Mouse (Mus musculus): ENCODE results near the gene Ecsit. TPM values are rescaled to one million over a fixed set of nuclear protein-coding genes. Genes with fewer than 3 reads are reported as not detected.

Gene Ecsit
- polyA plus RNA-seq, 1 experiment from 2014 or later = 40.4 TPM

- Histone ChIP-seq H3K9ac (no peak overlapping the region), H3K4me1 (no peaks in the 10 kb centered on the region), H3K9me3 (no peaks in the 10 kb centered on the region), H3K27me3 (replicated peaks) (no peaks in the 10 kb centered on the region), H3K4me2 (no peak overlapping the region), H3K27ac (no peak overlapping the region), H3K4me3 (replicated peaks) (no peak overlapping the region), H3K36me3 (peaks cover 45% of the 10 kb centered on the region)
- ATAC-seq (ENCODE audit: insufficient read depth, low FRiP score, low read depth) = no peak
- 93% methylated on average over 3 of the region's 3 CpGs for WGBS
Observed at GRCm38 (mm10) chr9:22064341-22064740, 20.9 kb downstream of the Ecsit start.

- no peaks in the 10 kb centered on the region for H3K9me3 ChIP-seq
- no peak overlapping the region for H3K4me3 ChIP-seq (replicated peaks)
- WGBS = 85% methylated on average over 2 of the region's 2 CpGs
- no peak overlapping the region for H3K9ac ChIP-seq
- no peak overlapping the region for H3K27ac ChIP-seq
- H3K4me2 ChIP-seq = no peak overlapping the region
- H3K27me3 ChIP-seq (replicated peaks) = no peaks in the 10 kb centered on the region
- no peak for ATAC-seq (ENCODE audit: insufficient read depth, low FRiP score, low read depth)
- H3K36me3 ChIP-seq = peaks cover 55% of the 10 kb centered on the region
- no peaks in the 10 kb centered on the region for H3K4me1 ChIP-seq
Observed at GRCm38 (mm10) chr9:22061339-22061738, 23.9 kb downstream of the Ecsit start.

GRCm38 (mm10) chr9:22058011-22058424, 27.2 kb downstream of the Ecsit start:
- Histone ChIP-seq H3K4me3 (replicated peaks) (no peak overlapping the region), H3K36me3 (peaks cover 34% of the 10 kb centered on the region), H3K4me1 (peaks cover 4% of the 10 kb centered on the region), H3K27me3 (replicated peaks) (peaks cover 12% of the 10 kb centered on the region), H3K27ac (no peak overlapping the region), H3K4me2 (no peak overlapping the region), H3K9me3 (no peaks in the 10 kb centered on the region), H3K9ac (no peak overlapping the region)
- no peak for ATAC-seq (ENCODE audit: insufficient read depth, low FRiP score, low read depth)
- WGBS = 87% methylated on average over 9 of the region's 9 CpGs

- no peak overlapping the region for H3K27ac ChIP-seq
- WGBS = 89% methylated on average over 9 of the region's 9 CpGs
- no peak for ATAC-seq (ENCODE audit: insufficient read depth, low FRiP score, low read depth)
Observed at GRCm38 (mm10) chr9:22057031-22057517, 28.2 kb downstream of the Ecsit start.

GRCm38 (mm10) chr9:22056303-22056910, 28.8 kb downstream of the Ecsit start:
- Histone ChIP-seq H3K9ac (no peak overlapping the region), H3K4me3 (replicated peaks) (no peak overlapping the region), H3K4me2 (no peak overlapping the region), H3K27ac (no peak overlapping the region), H3K9me3 (no peaks in the 10 kb centered on the region), H3K27me3 (replicated peaks) (peaks cover 28% of the 10 kb centered on the region), H3K4me1 (peaks cover 10% of the 10 kb centered on the region), H3K36me3 (peaks cover 25% of the 10 kb centered on the region)
- WGBS = 65% methylated on average over 9 of the region's 9 CpGs
- no peak; the same call in 1 of the 2 replicates for ATAC-seq (ENCODE audit: insufficient read depth, low FRiP score, low read depth)

More at GRCm38 (mm10) chr9:22057031-22057517, 28.2 kb downstream of the Ecsit start:
- H3K9me3 ChIP-seq = no peaks in the 10 kb centered on the region
- no peak overlapping the region for H3K4me2 ChIP-seq
- no peak overlapping the region for H3K4me3 ChIP-seq (replicated peaks)
- peaks cover 21% of the 10 kb centered on the region for H3K27me3 ChIP-seq (replicated peaks)
- peaks cover 30% of the 10 kb centered on the region for H3K36me3 ChIP-seq
- H3K9ac ChIP-seq = no peak overlapping the region
- peaks cover 4% of the 10 kb centered on the region for H3K4me1 ChIP-seq

GRCm38 (mm10) chr9:22055713-22056112, 29.5 kb downstream of the Ecsit start:
- ATAC-seq (ENCODE audit: insufficient read depth, low FRiP score, low read depth) = no peak
- Histone ChIP-seq H3K9ac (no peak overlapping the region), H3K9me3 (no peaks in the 10 kb centered on the region), H3K36me3 (peaks cover 19% of the 10 kb centered on the region), H3K4me3 (replicated peaks) (no peak overlapping the region), H3K4me2 (no peak overlapping the region), H3K27ac (no peak overlapping the region), H3K4me1 (peaks cover 17% of the 10 kb centered on the region), H3K27me3 (replicated peaks) (peaks cover 35% of the 10 kb centered on the region)
- WGBS = 27% methylated on average over 29 of the region's 29 CpGs

GRCm38 (mm10) chr9:22054411-22055076, 30.7 kb downstream of the Ecsit start:
- Histone ChIP-seq H3K9ac (no peak overlapping the region), H3K36me3 (peaks cover 15% of the 10 kb centered on the region), H3K4me3 (replicated peaks) (no peak overlapping the region), H3K9me3 (no peaks in the 10 kb centered on the region), H3K27ac (no peak overlapping the region), H3K4me2 (peak overlapping the region; percentile 39), H3K27me3 (replicated peaks) (peaks cover 46% of the 10 kb centered on the region), H3K4me1 (peaks cover 23% of the 10 kb centered on the region)
- ATAC-seq (ENCODE audit: insufficient read depth, low FRiP score, low read depth) = no peak
- WGBS = 3% methylated on average over 32 of the region's 32 CpGs

GRCm38 (mm10) chr9:22053657-22054056, 31.6 kb downstream of the Ecsit start:
- Histone ChIP-seq H3K27ac (no peak overlapping the region), H3K4me1 (peaks cover 23% of the 10 kb centered on the region), H3K4me3 (replicated peaks) (no peak overlapping the region), H3K9me3 (no peaks in the 10 kb centered on the region), H3K9ac (no peak overlapping the region), H3K27me3 (replicated peaks) (peaks cover 50% of the 10 kb centered on the region), H3K36me3 (peaks cover 8% of the 10 kb centered on the region; the same call in 1 of the 2 replicates), H3K4me2 (no peak overlapping the region)
- ATAC-seq (ENCODE audit: insufficient read depth, low FRiP score, low read depth) = no peak
- WGBS = 24% methylated on average over 6 of the region's 7 CpGs

- Histone ChIP-seq H3K27ac (no peak within 1 kb of the TSS), H3K27me3 (replicated peaks) (peaks cover 50% of the 10 kb centered on the region), H3K9ac (no peak within 1 kb of the TSS), H3K9me3 (no peaks in the 10 kb centered on the region), H3K4me2 (peak within 1 kb of the TSS; percentile 78), H3K4me3 (replicated peaks) (peak within 1 kb of the TSS; percentile 37), H3K4me1 (peaks cover 23% of the 10 kb centered on the region), H3K36me3 (no peaks in the 10 kb centered on the region)
- ATAC-seq (ENCODE audit: insufficient read depth, low FRiP score, low read depth) = no peak; the same call in 1 of the 2 replicates
- WGBS = 2% methylated on average over 25 of the region's 28 CpGs
Observed at GRCm38 (mm10) chr9:22051958-22052254, 33.3 kb downstream of the Ecsit start, which contains the start of gene Elavl3. Gene Elavl3 (minus strand): TSS chr9:22052023.

GRCm38 (mm10) chr9:22051161-22051957, 33.9 kb downstream of the Ecsit start:
- H3K4me2 ChIP-seq = peak overlapping the region; percentile 78
- no peak overlapping the region for H3K9ac ChIP-seq
- peak overlapping the region; percentile 37 for H3K4me3 ChIP-seq (replicated peaks)
- H3K27ac ChIP-seq = no peak overlapping the region
- 2% methylated on average over 49 of the region's 67 CpGs for WGBS
- no peaks in the 10 kb centered on the region for H3K9me3 ChIP-seq
- peaks cover 23% of the 10 kb centered on the region for H3K4me1 ChIP-seq
- peaks cover 50% of the 10 kb centered on the region for H3K27me3 ChIP-seq (replicated peaks)
- no peaks in the 10 kb centered on the region for H3K36me3 ChIP-seq
- ATAC-seq (ENCODE audit: insufficient read depth, low FRiP score, low read depth) = no peak

- Histone ChIP-seq H3K4me1 (peaks cover 23% of the 10 kb centered on the region), H3K4me3 (replicated peaks) (peak overlapping the region; percentile 37), H3K4me2 (peak overlapping the region; percentile 78), H3K9me3 (no peaks in the 10 kb centered on the region), H3K27me3 (replicated peaks) (peaks cover 50% of the 10 kb centered on the region), H3K27ac (no peak overlapping the region), H3K36me3 (no peaks in the 10 kb centered on the region), H3K9ac (no peak overlapping the region)
- WGBS = 2% methylated on average over 43 of the region's 43 CpGs
- peak; percentile 55; the same call in 1 of the 2 replicates for ATAC-seq (ENCODE audit: insufficient read depth, low FRiP score, low read depth)
Observed at GRCm38 (mm10) chr9:22050351-22050889, 34.8 kb downstream of the Ecsit start.
